Mouse (Mus musculus) left cerebral cortex, adult 18-20 months (tissue): ENCODE results near the gene Rapgef1. TPM values are rescaled to one million over a fixed set of nuclear protein-coding genes. Genes with fewer than 3 reads are reported as not detected.
"Not testable (repeated sequence)": the region's sequence is repeated elsewhere in the genome, so short reads cannot be mapped to it uniquely, and the experiment has no call there.

Experiments used
- DNase-seq, 2 experiments: peaks; one replicate each; pipeline ENCODE4 v3.0.0; 2021 to 2022; ENCODE audit warnings: low spot score in 2 of 2, mixed read lengths in 1 of 2
- total RNA-seq, 2 experiments: library from RNA; stranded (reverse); gene quantifications; 2 replicates each; pipeline ENCODE4 v1.2.3; 2021

Gene Rapgef1
- total RNA-seq, 2 experiments from 2014 or later = 91.4 to 100 TPM

- DNase-seq = no peak
Observed at GRCm38 (mm10) chr2:29622126-29623005, 2.8 kb downstream of the Rapgef1 start.

- DNase-seq = no peak
Observed at GRCm38 (mm10) chr2:29623247-29624090, 3.9 kb downstream of the Rapgef1 start.

GRCm38 (mm10) chr2:29624091-29624608 lies 4.6 kb downstream of the Rapgef1 start:
- no peak for DNase-seq

DNA sequence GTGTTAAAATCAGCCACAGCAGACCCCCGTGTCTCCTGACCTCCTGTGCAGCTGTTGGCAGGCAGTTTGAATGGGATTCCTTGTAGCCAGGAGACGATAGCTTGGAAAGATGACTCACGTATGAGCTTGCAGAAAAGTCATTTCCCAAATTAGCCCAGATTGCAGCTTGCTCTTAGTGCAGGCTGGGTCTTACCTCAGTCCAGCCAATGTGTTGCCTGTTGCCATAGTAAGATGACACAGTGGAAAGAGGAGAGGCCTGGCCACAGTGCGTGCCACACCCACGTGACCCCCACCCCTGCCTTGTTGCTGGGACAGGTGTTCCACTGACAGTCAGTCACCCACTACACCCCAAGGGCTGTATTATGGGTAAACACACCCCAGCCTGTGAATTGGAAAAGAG lies 5.2 kb downstream of the Rapgef1 start:
- peak; percentile 24 to 45 for DNase-seq

DNA sequence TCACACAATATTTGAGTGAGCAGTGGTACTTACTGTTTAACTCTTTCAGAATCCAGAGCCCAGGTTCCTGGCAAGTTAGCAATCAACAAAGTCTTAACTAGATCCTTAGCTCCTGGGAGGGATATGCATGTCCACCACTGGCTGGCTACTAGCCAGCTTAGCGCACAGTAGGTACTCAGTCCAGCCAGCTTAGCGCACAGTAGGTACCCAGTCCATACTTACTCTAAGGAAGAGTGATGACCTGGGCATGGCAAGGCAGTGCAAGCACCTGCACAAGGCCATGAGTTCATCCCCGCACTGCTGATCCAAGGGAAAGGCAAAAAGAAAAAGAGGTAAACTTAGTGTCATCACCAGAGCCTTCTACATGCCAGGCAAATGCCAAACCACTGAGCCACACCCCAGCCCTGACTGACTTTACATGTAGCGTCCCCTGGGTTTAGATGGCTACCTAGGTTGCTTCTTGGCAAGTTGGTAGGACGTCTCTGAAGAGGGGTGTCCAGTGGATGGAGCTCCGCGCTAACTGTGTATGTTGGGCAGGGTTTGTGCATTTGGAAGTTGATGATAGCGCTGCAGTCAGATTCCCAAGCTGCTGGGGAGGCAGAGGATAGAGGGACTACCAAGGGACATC lies 6.2 kb downstream of the Rapgef1 start:
- DNase-seq = no peak

- DNase-seq = no peak
Observed at GRCm38 (mm10) chr2:29627337-29627736, 7.8 kb downstream of the Rapgef1 start.

GRCm38 (mm10) chr2:29628186-29628585 lies 8.7 kb downstream of the Rapgef1 start:
- no peak for DNase-seq

DNA sequence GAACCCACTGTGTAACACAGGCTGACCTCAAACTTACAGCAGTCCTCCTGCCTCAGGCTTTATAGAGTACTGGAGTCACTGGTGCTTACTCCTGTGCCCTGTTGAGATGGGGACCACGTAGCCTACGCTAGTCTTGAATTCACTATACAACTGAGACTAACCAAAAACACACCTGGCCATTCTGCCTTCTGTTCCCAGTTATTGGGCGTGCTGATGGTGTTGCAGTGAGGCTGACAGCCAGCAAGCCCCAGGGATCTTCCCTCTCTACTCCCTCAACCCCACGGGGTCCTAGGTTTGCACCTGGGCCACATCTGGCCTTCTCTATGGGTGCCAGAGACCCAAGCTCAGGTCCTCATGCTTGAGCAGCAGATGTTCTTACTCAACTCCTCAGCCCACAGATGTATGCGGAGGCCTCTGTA lies 9.3 kb downstream of the Rapgef1 start:
- no peak for DNase-seq

DNA sequence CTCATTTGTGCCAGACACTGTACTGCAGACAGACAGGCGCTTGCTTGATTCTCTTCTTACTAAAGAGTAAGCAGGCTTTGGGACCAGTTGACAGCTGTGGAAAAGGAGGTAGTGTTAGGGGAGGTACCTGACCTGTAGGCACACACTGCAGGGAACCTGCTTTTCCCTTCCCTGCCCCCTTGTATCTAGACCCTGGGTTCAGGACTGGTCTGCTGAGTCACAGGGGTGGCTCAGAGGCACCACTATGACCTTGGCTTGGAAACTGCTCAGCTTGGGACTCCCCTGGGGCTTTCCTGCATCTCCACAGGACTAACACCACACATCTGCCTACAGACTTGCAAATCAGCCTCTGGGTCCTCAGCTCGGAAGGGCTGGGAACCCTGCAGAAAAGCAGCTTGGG lies 9.8 kb downstream of the Rapgef1 start:
- no peak for DNase-seq

GRCm38 (mm10) chr2:29630141-29630771 lies 10.7 kb downstream of the Rapgef1 start:
- DNase-seq = no peak

GRCm38 (mm10) chr2:29631020-29631419 lies 11.5 kb downstream of the Rapgef1 start:
- no peak for DNase-seq

- not testable (repeated sequence) for DNase-seq
Observed at GRCm38 (mm10) chr2:29631564-29632167, 12.1 kb downstream of the Rapgef1 start.

GRCm38 (mm10) chr2:29632168-29632662 lies 12.7 kb downstream of the Rapgef1 start:
- no peak for DNase-seq

GRCm38 (mm10) chr2:29633101-29633554 lies 13.6 kb downstream of the Rapgef1 start:
- DNase-seq = peak in 1 of 2 experiments; percentile 32

DNA sequence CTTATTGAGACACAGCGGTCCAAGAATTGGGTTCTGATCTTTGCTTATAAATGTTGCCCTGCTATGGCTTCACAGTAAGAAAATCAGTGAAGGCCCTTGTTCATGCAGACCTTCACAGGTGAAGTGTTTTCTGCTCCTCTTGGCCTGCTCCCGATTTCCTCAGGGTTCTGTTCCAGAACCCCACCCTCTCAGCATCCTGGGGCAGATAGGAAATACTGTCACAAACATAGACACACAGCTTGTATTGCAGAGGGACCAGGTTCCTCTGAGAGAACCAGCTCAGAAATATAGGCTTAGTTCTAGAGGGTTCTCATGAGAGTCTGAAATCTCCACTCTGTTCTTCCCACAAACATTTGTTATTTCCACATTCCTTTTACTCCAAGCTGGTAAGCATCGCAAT lies 14.3 kb downstream of the Rapgef1 start:
- DNase-seq = no peak

GRCm38 (mm10) chr2:29634541-29634940 lies 15.0 kb downstream of the Rapgef1 start:
- no peak for DNase-seq

DNA sequence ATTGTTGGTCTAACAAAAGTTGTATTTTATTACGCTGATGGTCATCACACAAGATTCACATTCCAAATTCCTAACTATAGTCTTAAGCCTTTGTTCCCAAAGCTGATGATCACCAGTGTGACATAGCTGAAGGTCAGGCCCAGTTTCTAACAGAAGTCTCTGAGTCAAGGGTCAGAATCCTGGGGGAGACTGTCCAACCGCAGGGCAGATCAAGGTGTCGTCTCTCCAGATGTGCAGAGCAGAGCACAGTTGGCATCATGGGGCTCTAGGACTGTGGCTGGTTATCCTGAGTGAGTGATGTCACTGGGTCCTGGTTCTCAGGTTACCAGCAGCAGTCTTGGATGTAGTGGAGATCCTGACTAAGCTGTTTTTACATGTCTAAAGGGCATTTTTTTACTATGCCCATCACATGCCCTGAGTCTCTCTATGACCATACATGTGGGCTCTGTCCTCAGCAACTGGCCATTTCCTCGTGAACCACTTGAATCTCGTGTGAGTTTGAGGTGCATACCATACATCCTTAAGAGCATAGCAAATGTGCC lies 16.5 kb downstream of the Rapgef1 start:
- no peak for DNase-seq

DNA sequence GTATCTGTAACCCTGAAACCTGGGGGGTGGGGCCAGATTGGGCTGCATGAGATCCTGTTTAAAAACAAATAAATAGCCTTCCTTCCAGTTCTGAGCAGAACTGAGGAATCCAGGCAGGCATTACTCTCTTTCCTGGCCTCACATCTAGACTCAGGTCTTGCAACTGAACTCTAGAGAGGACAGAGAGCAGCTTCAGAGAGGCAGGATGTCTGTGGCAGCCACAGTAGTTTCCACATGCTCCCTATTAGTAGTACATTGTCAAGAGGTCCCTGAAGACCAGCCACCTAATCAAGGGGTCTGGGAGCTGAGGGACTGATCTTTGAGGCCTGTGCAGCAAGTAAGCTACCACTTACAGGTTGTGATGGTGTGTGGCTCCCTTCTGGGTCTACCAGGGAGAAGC lies 18.0 kb downstream of the Rapgef1 start:
- no peak for DNase-seq

- DNase-seq = no peak
Observed at GRCm38 (mm10) chr2:29639377-29639776, 19.9 kb downstream of the Rapgef1 start.
